Mouse (Mus musculus) thymus, adult 2 months (tissue): Measurements from ENCODE around the gene AC161166.1. TPM values are rescaled to one million over a fixed set of nuclear protein-coding genes. Genes with fewer than 3 reads are reported as not detected.

Source experiments
- DNase-seq: peaks from one replicate; pipeline ENCODE4 v3.0.0; 2021
- H3K27ac ChIP-seq: fragments of 200-500 bp; 2 replicates; pipeline ENCODE4 v1.5.1; 2012; ENCODE audit warnings: low read length, control low read depth; ENCODE audit not compliant: control insufficient read depth, insufficient read depth
- H3K27me3 ChIP-seq: fragments of 200-500 bp; 2 replicates; pipeline ENCODE4 v1.6.1; 2012; ENCODE audit warnings: mild to moderate bottlenecking, low read length, moderate library complexity, mixed read lengths; ENCODE audit not compliant: control insufficient read depth, insufficient read depth
- H3K36me3 ChIP-seq: fragments of 200-500 bp; 2 replicates; pipeline ENCODE4 v1.6.1; 2012; ENCODE audit warnings: mild to moderate bottlenecking, low read length, moderate library complexity; ENCODE audit not compliant: control insufficient read depth, insufficient read depth
- H3K4me1 ChIP-seq: fragments of 200-500 bp; replicated peaks from 2 replicates; pipeline ENCODE4 v1.6.1; 2012; ENCODE audit warnings: low read length; ENCODE audit not compliant: control insufficient read depth, insufficient read depth
- H3K4me3 ChIP-seq: fragments of 200-500 bp; 2 replicates; pipeline ENCODE4 v1.5.1; 2012; ENCODE audit warnings: mild to moderate bottlenecking, low read length, control low read depth, moderate library complexity; ENCODE audit not compliant: control insufficient read depth, insufficient read depth
- CTCF ChIP-seq: fragments of 200-500 bp; IDR thresholded peaks from 2 replicates; pipeline ENCODE4 v1.5.1; 2012; ENCODE audit warnings: mild to moderate bottlenecking, control low read depth, low read length, moderate library complexity, borderline replicate concordance; ENCODE audit not compliant: control insufficient read depth, poor library complexity, insufficient read depth; ENCODE audit errors: extremely low read depth
- POLR2A ChIP-seq: fragments of 200-500 bp; IDR thresholded peaks from 2 replicates; pipeline ENCODE4 v1.6.1; 2012; ENCODE audit warnings: mild to moderate bottlenecking, low read length, control low read depth, moderate library complexity; ENCODE audit not compliant: control insufficient read depth, poor library complexity, insufficient read depth; ENCODE audit errors: extremely low read depth
- WGBS: fragments of 180-500 bp; shearing (Covaris S2); methylation state at CpG from one replicate; pipeline ENCODE4 v1.1.7; 2018; 5-methylcytosine and 5-hydroxymethylcytosine counted together
- polyA plus RNA-seq: library from polyadenylated mRNA; depleted of rRNA; stranded (reverse); fragments of >200 nt; gene quantifications from 2 replicates; pipeline ENCODE4 v1.2.3, GENCODE M21; 2012

AC161166.1 gene
- polyA plus RNA-seq, 1 experiment: 0.08 TPM

GRCm38 (mm10) chr7:24534301-24534700, 22.0 kb upstream of the AC161166.1 start:
- Histone ChIP-seq H3K4me1 (peaks cover 21% of the 10 kb centered on the region), H3K27me3 (no peaks in the 10 kb centered on the region), H3K36me3 (peaks cover 7% of the 10 kb centered on the region; the same call in 1 of the 2 replicates), H3K4me3 (no peak overlapping the region), H3K27ac (no peak overlapping the region)
- no peak for TF ChIP-seq CTCF
- TF ChIP-seq POLR2A: no peak
- 95% methylated on average over 19 of the region's 19 CpGs for WGBS
- no peak for DNase-seq

DNA sequence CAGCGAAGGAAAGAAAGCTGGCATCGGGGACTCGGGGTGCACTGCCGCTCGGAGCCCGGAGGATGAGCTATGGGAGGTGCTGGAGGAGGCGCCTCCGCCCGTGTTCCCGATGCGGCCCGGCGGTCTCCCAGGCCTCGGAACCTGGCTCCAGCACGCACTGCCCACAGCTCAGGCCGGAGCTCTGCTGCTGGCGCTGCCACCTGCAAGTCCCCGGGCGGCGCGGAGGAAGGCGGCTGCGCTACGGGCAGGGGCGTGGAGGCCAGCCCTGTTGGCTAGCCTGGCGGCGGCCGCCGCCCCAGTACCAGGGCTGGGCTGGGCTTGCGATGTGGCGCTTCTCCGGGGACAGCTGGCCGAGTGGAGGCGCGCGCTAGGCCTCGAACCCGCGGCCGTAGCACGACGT, 21.6 kb upstream of the AC161166.1 start:
- Histone ChIP-seq H3K4me1 (peaks cover 21% of the 10 kb centered on the region), H3K27ac (no peak overlapping the region), H3K4me3 (no peak overlapping the region), H3K36me3 (peaks cover 7% of the 10 kb centered on the region; the same call in 1 of the 2 replicates), H3K27me3 (no peaks in the 10 kb centered on the region)
- no peak for DNase-seq
- 96% methylated on average over 42 of the region's 42 CpGs for WGBS
- no peak for TF ChIP-seq CTCF
- no peak for TF ChIP-seq POLR2A

DNA sequence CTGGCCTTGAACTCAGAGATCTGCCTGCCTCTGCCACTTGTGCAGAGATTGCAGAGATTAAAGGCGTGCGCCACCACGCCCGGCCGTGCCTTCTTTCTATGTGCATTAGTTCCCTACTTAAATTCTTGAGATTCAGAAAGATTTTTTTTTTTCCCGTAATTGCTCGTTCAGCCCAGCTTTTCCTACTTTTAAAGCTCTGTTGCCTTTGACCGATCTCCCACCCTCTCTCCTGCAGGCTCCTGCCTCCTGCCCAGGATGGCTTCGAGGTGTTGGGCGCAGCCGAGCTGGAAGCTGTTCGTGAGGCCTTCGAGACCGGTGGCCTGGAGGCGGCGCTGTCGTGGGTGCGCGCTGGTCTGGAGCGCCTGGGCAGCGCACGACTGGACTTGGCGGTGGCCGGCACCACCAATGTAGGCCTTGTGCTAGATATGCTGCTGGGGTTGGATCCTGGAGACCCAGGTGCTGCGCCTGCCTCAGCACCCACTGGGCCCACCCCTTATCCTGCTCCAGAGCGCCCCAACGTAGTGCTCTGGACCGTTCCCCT, 20.8 kb upstream of the AC161166.1 start:
- DNase-seq: no peak
- no peak overlapping the region for H3K27ac ChIP-seq
- over 99% methylated on average over 28 of the region's 28 CpGs for WGBS

GRCm38 (mm10) chr7:24531211-24531971, 19.1 kb upstream of the AC161166.1 start:
- 3% methylated on average over 43 of the region's 43 CpGs for WGBS
- Histone ChIP-seq H3K4me3 (peak overlapping the region; percentile 70), H3K27me3 (no peaks in the 10 kb centered on the region), H3K27ac (peak overlapping the region; percentile 4; the same call in 1 of the 2 replicates), H3K36me3 (peaks cover 7% of the 10 kb centered on the region; the same call in 1 of the 2 replicates), H3K4me1 (peaks cover 21% of the 10 kb centered on the region)
- DNase-seq: peak; percentile 76
- TF ChIP-seq POLR2A: peak; percentile 38; the same call in 1 of the 2 replicates
- peak; percentile 70; the same call in 1 of the 2 replicates for TF ChIP-seq CTCF

More for the DNA sequence above, 20.8 kb upstream of the AC161166.1 start:
- Histone ChIP-seq H3K4me1 (peaks cover 21% of the 10 kb centered on the region), H3K36me3 (peaks cover 7% of the 10 kb centered on the region; the same call in 1 of the 2 replicates), H3K27me3 (no peaks in the 10 kb centered on the region), H3K4me3 (no peak overlapping the region)
- no peak for TF ChIP-seq CTCF
- no peak for TF ChIP-seq POLR2A

DNA sequence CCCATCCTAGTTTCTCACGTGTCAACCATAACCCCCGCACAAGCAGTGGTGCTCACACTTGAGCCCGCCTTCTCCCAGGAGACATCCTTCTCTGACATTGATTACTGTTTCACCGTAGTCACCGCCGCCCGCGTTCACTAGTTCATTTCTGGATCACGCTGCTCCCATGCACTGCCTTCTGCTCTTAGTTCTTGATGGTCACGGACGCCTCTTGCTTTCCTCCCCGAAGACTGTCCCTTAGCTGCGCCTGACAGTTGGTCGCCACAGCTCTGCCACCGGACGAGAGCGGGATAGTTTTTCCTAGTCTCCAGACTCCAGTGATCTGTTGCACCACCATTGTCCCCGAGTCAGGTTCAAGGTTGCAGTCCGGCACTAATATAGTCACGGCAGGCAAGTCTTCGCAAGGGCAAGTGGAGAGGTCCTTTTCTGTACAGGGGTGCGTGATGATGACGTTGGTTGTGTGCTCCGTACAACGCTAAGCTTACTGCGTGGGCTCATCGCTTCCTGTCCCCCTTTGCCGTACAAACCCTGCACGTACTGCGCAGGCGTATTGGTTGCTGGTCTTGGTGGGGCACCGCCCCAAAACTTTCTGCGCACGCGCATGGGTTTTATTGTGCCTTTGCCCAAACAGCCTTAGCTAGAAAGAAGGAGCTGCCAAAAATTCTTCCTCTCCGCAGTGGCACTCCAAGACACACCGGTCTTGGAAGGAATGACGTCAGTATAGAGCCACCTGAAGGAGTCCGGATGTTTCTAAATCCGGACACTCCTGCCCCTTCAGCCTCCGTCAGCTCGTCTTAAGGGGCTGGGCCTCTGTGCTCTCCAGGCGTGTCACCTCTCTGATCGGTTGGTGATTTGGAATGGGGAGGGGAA, 18.0 kb upstream of the AC161166.1 start, which contains the start of gene Irgq:
Irgq (plus strand) TSS at position 628 of the 870 bp plus-strand sequence.
- H3K27me3 ChIP-seq: no peaks in the 10 kb centered on the region
- H3K4me1 ChIP-seq: peaks cover 21% of the 10 kb centered on the region
- peaks cover 7% of the 10 kb centered on the region; the same call in 1 of the 2 replicates for H3K36me3 ChIP-seq
- peak within 1 kb of the TSS; percentile 70 for H3K4me3 ChIP-seq
- TF ChIP-seq CTCF (peak; percentile 11; the same call in 1 of the 2 replicates), POLR2A (0 out of 2 replicates have a peak, but pooled peaks have one; percentile 56)
- under 1% methylated on average over 44 of the region's 44 CpGs for WGBS
- peak within 1 kb of the TSS; percentile 54; the same call in 1 of the 2 replicates for H3K27ac ChIP-seq
- peak; percentile 97 for DNase-seq

DNA sequence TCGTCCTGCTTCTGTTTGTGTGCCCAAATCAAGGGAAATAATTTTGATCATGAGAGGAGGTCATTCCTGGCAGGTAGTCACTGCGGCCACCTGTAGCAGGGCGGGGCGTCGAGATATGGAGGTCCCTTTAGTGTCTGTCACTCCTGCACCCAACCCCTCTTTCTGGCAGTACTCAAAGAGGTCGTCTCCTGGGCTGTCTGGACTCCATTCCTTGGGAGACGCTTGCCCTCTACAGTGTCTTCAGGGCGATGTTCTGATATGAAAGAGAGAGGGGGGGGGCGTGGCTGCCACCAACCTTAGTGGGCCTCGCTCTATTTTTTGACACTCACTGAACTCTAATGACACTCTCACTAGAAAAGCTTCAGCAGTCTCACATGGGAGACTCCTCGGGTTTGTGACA, 17.3 kb upstream of the AC161166.1 start:
- WGBS: 60% methylated on average over 11 of the region's 11 CpGs
- DNase-seq: no peak
- Histone ChIP-seq H3K4me1 (peaks cover 21% of the 10 kb centered on the region), H3K4me3 (peak overlapping the region; percentile 70), H3K27ac (no peak overlapping the region), H3K36me3 (peaks cover 7% of the 10 kb centered on the region; the same call in 1 of the 2 replicates), H3K27me3 (no peaks in the 10 kb centered on the region)
- TF ChIP-seq POLR2A: no peak
- TF ChIP-seq CTCF: no peak

- Histone ChIP-seq H3K36me3 (peaks cover 4% of the 10 kb centered on the region; the same call in 1 of the 2 replicates), H3K27ac (no peak overlapping the region), H3K27me3 (no peaks in the 10 kb centered on the region), H3K4me3 (no peak overlapping the region), H3K4me1 (peaks cover 21% of the 10 kb centered on the region)
- WGBS: 98% methylated on average over 11 of the region's 11 CpGs
- TF ChIP-seq CTCF (no peak), POLR2A (no peak)
- DNase-seq: no peak
These were observed 16.6 kb upstream of the AC161166.1 start for GRCm38 (mm10) chr7:24528861-24529260.
